Comparison of ENCODE assay signal across 8 mouse cellular contexts in genomic region chr5:137601365-137601729, GRCm38 (mm10). TPM values are rescaled to one million over a fixed set of nuclear protein-coding genes. Genes with fewer than 3 reads are reported as not detected.
DNase-seq lines count a peak whose midpoint lies in the region; ATAC-seq and TF ChIP-seq lines count a peak whose summit lies in the region.

No protein-coding gene starts in this region.

- no peak for TF ChIP-seq POLR2A in embryonic fibroblast, embryonic 13.5 days (IDR thresholded peaks at IDR 0.05; ENCODE audit: low read depth, low read length)

- H3K4me1 ChIP-seq in embryonic fibroblast, embryonic 13.5 days (ENCODE audit: control insufficient read depth, insufficient read depth, low read length) = peaks cover 8% of the 10 kb centered on the region; the same call in 1 of the 2 replicates
- peaks cover 32% of the 10 kb centered on the region for H3K4me1 ChIP-seq in hindbrain, embryonic 13.5 days (replicated peaks)
- H3K4me1 ChIP-seq in liver, embryonic 15.5 days (replicated peaks) = peaks cover 77% of the 10 kb centered on the region

- peak overlapping the region; percentile 65 for H3K4me2 ChIP-seq in hindbrain, embryonic 13.5 days
- peak overlapping the region; percentile 97 for H3K4me2 ChIP-seq in liver, embryonic 15.5 days

- peak; percentile 35 for DNase-seq in kidney, adult 18-20 months
- no peak for DNase-seq in kidney, adult 11 months
- DNase-seq in skeletal muscle tissue, adult 2 months (ENCODE audit: low read depth, low spot score) = peak; percentile 27
- no peak for DNase-seq in frontal cortex, postnatal 36 days (ENCODE audit: low spot score in 2 of 2)
- DNase-seq in layer of hippocampus, adult 9-10 months (ENCODE audit: low spot score) = no peak

- ATAC-seq in hindbrain, embryonic 13.5 days (ENCODE audit: low FRiP score) = no peak
- ATAC-seq in liver, embryonic 15.5 days (ENCODE audit: insufficient read depth) = no peak

- no peaks in the 10 kb centered on the region for H3K9me3 ChIP-seq in hindbrain, embryonic 13.5 days
- H3K9me3 ChIP-seq in liver, embryonic 15.5 days (replicated peaks) = no peaks in the 10 kb centered on the region

- peak overlapping the region; percentile 59 for H3K9ac ChIP-seq in hindbrain, embryonic 13.5 days
- peak overlapping the region; percentile 69 for H3K9ac ChIP-seq in liver, embryonic 15.5 days

- no peak for TF ChIP-seq CTCF in embryonic fibroblast, embryonic 13.5 days (IDR thresholded peaks at IDR 0.05; ENCODE audit: borderline replicate concordance, insufficient read depth, low read length)

- no peaks in the 10 kb centered on the region for H3K27me3 ChIP-seq in hindbrain, embryonic 13.5 days
- no peaks in the 10 kb centered on the region for H3K27me3 ChIP-seq in liver, embryonic 15.5 days

- H3K27ac ChIP-seq in embryonic fibroblast, embryonic 13.5 days (ENCODE audit: insufficient read depth, low read length) = peak overlapping the region; percentile 80
- H3K27ac ChIP-seq in hindbrain, embryonic 13.5 days = no peak overlapping the region
- peak overlapping the region; percentile 89 for H3K27ac ChIP-seq in liver, embryonic 15.5 days (replicated peaks)

- peak overlapping the region; percentile 47 for H3K4me3 ChIP-seq in embryonic fibroblast, embryonic 13.5 days (ENCODE audit: insufficient read depth, low read length)
- H3K4me3 ChIP-seq in hindbrain, embryonic 13.5 days = peak overlapping the region; percentile 77
- H3K4me3 ChIP-seq in liver, embryonic 15.5 days (replicated peaks) = peak overlapping the region; percentile 65

- H3K36me3 ChIP-seq in hindbrain, embryonic 13.5 days = peaks cover 15% of the 10 kb centered on the region
- H3K36me3 ChIP-seq in liver, embryonic 15.5 days (replicated peaks) = peaks cover 5% of the 10 kb centered on the region; the same call in 1 of the 2 replicates

- WGBS in hindbrain, embryonic 13.5 days = under 1% methylated on average over 22 of the region's 22 CpGs
- under 1% methylated on average over 22 of the region's 22 CpGs for WGBS in liver, embryonic 15.5 days (ENCODE audit: insufficient replicate concordance)

RNA-seq across cellular contexts. Expression of gene Mospd3, which starts 0.5 kb away (rescaled TPM):
- 35.4 and 41.3 TPM in 2 replicates for polyA plus RNA-seq in embryonic fibroblast, embryonic 13.5 days (2011; ENCODE audit: insufficient read length, low read depth, missing spikeins)
- polyA plus RNA-seq in hindbrain, embryonic 13.5 days (2015; fragmentation: Nextera tagmentation; extraction: Ambion mirVana) = 49.1 and 49.6 TPM in 2 replicates
- 29.7 and 31.7 TPM in 2 replicates for polyA plus RNA-seq in liver, embryonic 15.5 days (2015; fragmentation: Nextera tagmentation; extraction: Ambion mirVana)

RNA-seq across cellular contexts. Expression of gene Pcolce, which starts 12.2 kb away (rescaled TPM):
- 732 and 740 TPM in 2 replicates for polyA plus RNA-seq in embryonic fibroblast, embryonic 13.5 days (2011; ENCODE audit: insufficient read length, low read depth, missing spikeins)
- polyA plus RNA-seq in hindbrain, embryonic 13.5 days (2015; fragmentation: Nextera tagmentation; extraction: Ambion mirVana) = 22.8 and 26.4 TPM in 2 replicates
- 16.6 and 17.4 TPM in 2 replicates for polyA plus RNA-seq in liver, embryonic 15.5 days (2015; fragmentation: Nextera tagmentation; extraction: Ambion mirVana)

RNA-seq across cellular contexts. Expression of gene Fbxo24, which starts 27.5 kb away (rescaled TPM):
- polyA plus RNA-seq in embryonic fibroblast, embryonic 13.5 days (2011; ENCODE audit: insufficient read length, low read depth, missing spikeins) = 0.60 and 0.67 TPM in 2 replicates
- 0.17 and 0.21 TPM in 2 replicates for polyA plus RNA-seq in hindbrain, embryonic 13.5 days (2015; fragmentation: Nextera tagmentation; extraction: Ambion mirVana)
- polyA plus RNA-seq in liver, embryonic 15.5 days (2015; fragmentation: Nextera tagmentation; extraction: Ambion mirVana) = not detected in 2 replicates

RNA-seq across cellular contexts. Expression of gene Lrch4, which starts 27.6 kb away (rescaled TPM):
- 17.5 and 29.1 TPM in 2 replicates for polyA plus RNA-seq in embryonic fibroblast, embryonic 13.5 days (2011; ENCODE audit: insufficient read length, low read depth, missing spikeins)
- 19.9 and 23.4 TPM in 2 replicates for polyA plus RNA-seq in hindbrain, embryonic 13.5 days (2015; fragmentation: Nextera tagmentation; extraction: Ambion mirVana)
- polyA plus RNA-seq in liver, embryonic 15.5 days (2015; fragmentation: Nextera tagmentation; extraction: Ambion mirVana) = 25.7 and 26.4 TPM in 2 replicates

RNA-seq across cellular contexts. Expression of gene Gm20605, which starts 27.6 kb away (rescaled TPM):
- polyA plus RNA-seq in embryonic fibroblast, embryonic 13.5 days (2011; ENCODE audit: insufficient read length, low read depth, missing spikeins) = 3.0 and 3.5 TPM in 2 replicates
- 7.9 and 8.9 TPM in 2 replicates for polyA plus RNA-seq in hindbrain, embryonic 13.5 days (2015; fragmentation: Nextera tagmentation; extraction: Ambion mirVana)
- polyA plus RNA-seq in liver, embryonic 15.5 days (2015; fragmentation: Nextera tagmentation; extraction: Ambion mirVana) = 6.0 and 7.8 TPM in 2 replicates

Comparison
In these comparisons a context has a peak if more than half of its experiments do, and no peak if none do; other contexts are left out.
1. DNase-seq: peak in kidney, adult 18-20 months (single experiment) and skeletal muscle tissue, adult 2 months (single experiment); none in kidney, adult 11 months (single experiment), frontal cortex, postnatal 36 days (0 of 2) and layer of hippocampus, adult 9-10 months (single experiment).
2. RNA of gene Pcolce, which starts 12.2 kb away (polyA plus RNA-seq): 732 to 740 TPM in embryonic fibroblast, embryonic 13.5 days; 22.8 to 26.4 TPM in hindbrain, embryonic 13.5 days and 16.6 to 17.4 TPM in liver, embryonic 15.5 days; every median in the first group is over 10 times any median in the second.
3. Peak in every context shown above with its lines, with median percentiles within 50 percentile points of each other: H3K4me3 ChIP-seq.